Mouse (Mus musculus) kidney, adult 9 months (tissue): ENCODE data around the gene Nfatc3.

Experiments
- DNase-seq: peaks from one replicate; pipeline ENCODE4 v3.0.0; 2022

Nfatc3 gene

DNA sequence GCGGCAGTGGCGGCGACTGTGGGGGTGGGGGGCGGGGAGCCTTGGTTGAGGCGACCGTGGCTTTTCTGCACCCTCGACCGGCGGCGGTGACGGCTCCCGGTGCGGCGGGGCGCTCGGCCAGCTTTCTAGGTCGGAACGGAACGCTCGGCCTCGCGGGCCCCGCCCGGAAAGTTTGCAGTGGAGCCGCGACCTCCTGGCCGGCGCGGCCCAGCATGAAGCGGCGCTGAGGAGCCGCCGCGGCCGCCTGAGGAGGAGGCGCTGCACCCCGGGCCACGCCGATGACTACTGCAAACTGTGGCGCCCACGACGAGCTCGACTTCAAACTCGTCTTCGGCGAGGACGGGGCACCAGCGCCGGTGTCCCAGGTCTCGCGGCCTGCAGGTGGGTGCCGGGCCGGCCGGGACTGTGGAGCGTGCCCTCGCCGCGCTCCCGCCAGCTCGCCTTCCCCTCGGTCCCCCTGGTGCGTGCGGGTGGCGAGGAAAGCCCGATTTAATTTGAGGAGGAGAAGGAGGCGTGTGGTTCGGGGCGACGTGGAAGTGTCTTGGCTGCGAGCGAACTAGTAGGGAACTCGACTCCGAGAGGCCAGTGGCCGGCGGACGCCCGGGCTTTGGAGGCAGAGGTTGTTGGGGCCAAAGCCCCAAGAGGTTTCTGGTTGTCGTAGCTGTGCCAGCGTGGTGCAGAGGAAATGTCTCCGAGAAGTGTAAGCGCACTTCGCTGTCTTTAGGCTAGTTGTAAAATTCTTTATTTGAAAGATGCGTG lies 1.2 kb downstream of the Nfatc3 start:
- no peak for DNase-seq

GRCm38 (mm10) chr8:106060521-106060920 lies 1.9 kb downstream of the Nfatc3 start:
- DNase-seq: no peak

- no peak for DNase-seq
Observed at GRCm38 (mm10) chr8:106061686-106062085, 3.0 kb downstream of the Nfatc3 start.

GRCm38 (mm10) chr8:106063046-106063445 lies 4.4 kb downstream of the Nfatc3 start:
- DNase-seq: no peak

DNA sequence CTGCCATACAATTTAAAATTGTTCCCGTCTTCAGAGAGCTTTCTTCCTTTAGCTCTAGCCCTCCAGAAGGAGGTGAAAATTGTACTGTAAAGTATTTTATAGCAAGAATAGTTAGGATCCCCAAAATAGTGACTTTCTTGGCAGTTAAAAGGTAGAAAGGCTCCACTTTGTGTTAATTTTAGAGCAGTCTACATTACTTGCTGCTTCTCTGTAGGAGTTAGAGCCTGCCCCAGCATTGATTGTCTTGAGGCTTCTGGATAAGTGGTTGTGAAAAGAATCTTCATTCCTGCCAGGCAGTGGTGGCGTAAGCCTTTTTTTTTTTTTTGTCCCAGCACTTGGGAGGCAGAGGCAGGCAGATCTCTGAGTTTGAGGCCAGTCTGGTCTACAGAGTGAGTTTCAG lies 8.1 kb downstream of the Nfatc3 start:
- no peak for DNase-seq

GRCm38 (mm10) chr8:106069565-106069964 lies 10.9 kb downstream of the Nfatc3 start:
- DNase-seq: no peak

- no peak for DNase-seq
Observed at GRCm38 (mm10) chr8:106072113-106072512, 13.5 kb downstream of the Nfatc3 start.

- no peak for DNase-seq
Observed at GRCm38 (mm10) chr8:106074236-106074635, 15.6 kb downstream of the Nfatc3 start.

DNA sequence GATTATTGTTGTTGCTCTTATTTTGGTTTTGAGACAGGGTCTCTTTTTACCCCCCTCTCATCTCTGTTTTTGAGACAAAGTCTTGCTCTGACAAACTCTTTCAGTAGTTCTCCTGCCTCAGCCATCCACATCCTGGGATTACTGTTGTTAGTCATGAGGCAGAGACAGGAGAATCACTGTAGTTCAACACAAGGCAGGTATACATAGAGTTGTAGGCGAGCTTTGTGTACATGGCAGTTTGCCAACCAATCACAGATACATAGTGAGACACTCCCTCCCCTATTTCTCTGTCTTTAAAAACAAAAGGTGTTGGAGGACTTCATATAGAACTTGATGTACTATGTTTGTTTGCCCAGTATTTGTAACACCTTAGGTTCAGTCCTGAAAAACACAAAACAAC lies 16.0 kb downstream of the Nfatc3 start:
- DNase-seq: no peak

GRCm38 (mm10) chr8:106075161-106075862 lies 16.7 kb downstream of the Nfatc3 start:
- peak; percentile 59 for DNase-seq

- DNase-seq: no peak
Observed at GRCm38 (mm10) chr8:106075863-106076174, 17.2 kb downstream of the Nfatc3 start.

GRCm38 (mm10) chr8:106076612-106077011 lies 18.0 kb downstream of the Nfatc3 start:
- DNase-seq: peak; percentile 62

GRCm38 (mm10) chr8:106077452-106078067 lies 18.9 kb downstream of the Nfatc3 start:
- no peak for DNase-seq

- no peak for DNase-seq
Observed at GRCm38 (mm10) chr8:106102321-106102720, 43.7 kb downstream of the Nfatc3 start.

DNA sequence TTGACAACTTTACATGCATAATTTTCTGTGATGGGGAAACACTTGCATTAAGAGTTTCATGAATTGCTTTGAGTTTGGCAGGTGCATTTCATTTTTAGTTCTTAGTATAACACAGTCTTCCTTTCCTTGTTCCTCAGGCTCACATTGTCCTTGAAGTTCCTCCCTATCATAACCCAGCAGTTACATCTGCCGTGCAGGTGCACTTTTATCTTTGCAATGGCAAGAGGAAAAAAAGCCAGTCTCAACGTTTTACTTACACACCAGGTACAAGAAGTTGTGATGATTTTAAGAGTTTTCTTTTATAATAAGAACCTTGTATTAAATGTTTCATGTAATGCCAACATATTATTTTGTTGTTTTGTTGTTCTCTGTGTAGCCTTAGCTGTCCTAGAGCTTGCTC lies 45.2 kb downstream of the Nfatc3 start:
- no peak for DNase-seq

- DNase-seq: no peak
Observed at GRCm38 (mm10) chr8:106106193-106106592, 47.6 kb downstream of the Nfatc3 start.

DNA sequence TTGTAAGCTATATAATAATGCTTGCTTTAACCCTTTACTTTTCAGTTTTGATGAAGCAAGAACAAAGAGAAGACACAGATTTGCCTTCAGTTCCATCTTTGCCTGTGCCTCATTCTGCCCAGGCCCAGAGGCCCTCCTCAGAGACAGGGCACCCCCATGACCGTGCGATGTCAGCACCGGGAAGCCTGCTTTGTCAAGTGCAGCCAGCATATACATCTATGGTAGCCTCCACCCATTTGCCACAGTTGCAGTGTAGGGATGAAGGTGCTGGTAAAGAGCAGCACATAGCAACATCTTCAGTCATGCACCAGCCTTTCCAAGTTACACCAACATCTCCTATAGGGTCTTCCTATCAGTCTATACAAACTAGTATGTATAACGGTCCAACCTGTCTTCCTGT lies 49.4 kb downstream of the Nfatc3 start:
- DNase-seq: no peak

GRCm38 (mm10) chr8:106108729-106109128 lies 50.1 kb downstream of the Nfatc3 start:
- DNase-seq: no peak

- no peak for DNase-seq
Observed at GRCm38 (mm10) chr8:106112041-106112440, 53.4 kb downstream of the Nfatc3 start.

DNA sequence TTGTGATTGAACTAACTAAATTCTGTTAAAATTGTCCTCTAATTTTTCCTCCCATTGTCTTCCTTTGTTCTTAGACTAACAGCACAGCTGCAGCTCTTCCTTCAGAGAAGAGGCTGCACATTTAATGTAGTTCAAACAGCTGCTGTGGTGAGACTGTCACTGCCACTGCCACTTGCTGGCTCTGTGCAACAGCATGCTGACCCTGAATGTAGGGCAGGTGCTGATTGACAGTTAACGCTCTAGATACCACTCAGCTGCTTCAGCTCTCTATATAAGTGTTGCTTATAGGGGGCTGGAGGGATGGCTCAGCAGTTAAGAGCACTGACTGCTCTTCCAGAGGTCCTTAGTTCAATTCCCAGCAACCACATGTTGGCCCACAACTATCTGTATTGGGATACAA lies 53.9 kb downstream of the Nfatc3 start:
- DNase-seq: no peak

GRCm38 (mm10) chr8:106115897-106116296 lies 57.3 kb downstream of the Nfatc3 start:
- peak; percentile 59 for DNase-seq

DNA sequence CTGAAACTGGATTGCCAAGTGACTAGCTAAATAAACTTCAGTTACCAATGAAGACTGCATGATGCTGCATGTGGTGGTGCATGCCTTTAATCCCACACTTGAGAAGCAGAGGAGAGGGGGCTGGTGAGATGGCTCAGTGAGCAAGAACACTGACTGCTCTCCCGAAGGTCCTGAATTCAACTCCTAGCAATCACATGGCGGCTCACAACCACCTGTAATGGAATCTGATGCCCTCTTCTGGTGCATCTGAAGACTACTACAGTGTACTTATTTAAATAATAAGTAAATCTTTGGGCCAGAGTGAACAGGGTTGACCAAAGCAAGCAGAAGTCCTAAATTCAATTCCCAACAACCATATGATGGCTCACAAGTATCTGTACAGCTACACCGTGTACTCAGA lies 64.8 kb downstream of the Nfatc3 start:
- DNase-seq: no peak

- no peak for DNase-seq
Observed at GRCm38 (mm10) chr8:106126055-106126454, 67.4 kb downstream of the Nfatc3 start.

DNA sequence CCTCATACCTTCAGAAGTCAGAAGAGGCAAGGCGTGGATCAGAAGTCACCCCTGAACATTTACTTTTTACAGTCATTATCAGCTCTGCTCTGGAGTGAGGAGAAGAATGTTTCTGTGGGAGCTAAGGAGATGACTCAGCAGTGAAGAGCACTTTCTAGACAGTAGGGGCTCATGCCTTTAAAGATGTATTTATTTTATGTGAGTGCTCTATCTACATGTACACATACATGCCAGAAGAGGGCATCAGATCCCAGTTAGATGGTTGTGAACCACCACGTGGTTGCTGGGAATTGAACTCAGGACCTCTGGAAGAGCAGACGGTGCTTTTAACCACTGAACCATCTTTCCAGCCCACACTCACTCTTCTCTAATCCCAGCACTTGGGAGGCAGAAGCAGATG lies 68.4 kb downstream of the Nfatc3 start:
- DNase-seq: no peak
